Mouse (Mus musculus): ENCODE measurements around the gene Arhgef19.

Gene Arhgef19

DNA sequence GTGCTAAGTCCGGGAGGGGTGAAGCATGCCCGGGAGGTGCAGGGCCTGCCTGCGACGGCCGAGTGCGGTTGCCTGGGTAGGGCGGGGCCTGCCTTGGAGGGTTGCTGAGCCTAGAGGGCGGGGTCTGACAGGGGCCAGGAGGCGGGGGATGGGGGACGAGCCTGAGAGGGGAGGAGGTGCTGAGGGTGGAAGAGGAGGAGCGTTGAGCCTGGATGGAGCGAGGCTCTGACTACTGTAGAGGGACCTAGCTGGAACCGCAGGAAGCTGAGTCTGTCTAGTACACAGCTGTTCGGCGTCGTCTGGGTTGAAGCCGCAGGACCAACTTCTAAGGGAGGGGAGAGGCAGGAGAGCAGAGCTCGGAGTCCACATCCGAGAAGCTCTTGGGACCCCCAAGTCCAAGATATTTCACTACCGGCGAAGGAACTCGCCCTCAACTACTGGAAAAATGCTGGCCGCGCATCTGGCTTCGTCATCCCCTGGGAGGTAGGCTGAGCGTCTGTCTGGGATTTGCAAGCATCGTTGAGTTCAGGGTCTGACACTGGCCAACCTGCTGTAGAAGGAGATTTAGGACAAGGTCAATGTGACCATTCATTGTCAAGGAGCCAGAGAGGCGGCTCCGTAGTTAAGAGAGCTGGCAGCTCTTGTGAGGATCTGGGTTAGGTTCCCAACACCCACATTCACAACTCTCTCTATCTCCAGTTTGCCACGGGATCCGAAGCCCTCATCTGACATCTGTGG is at the start of gene Arhgef19:
Gene Arhgef19 (plus strand): TSS at position 112 of the 738 bp plus-strand sequence.
- DNase-seq = peak; percentile 39

DNA sequence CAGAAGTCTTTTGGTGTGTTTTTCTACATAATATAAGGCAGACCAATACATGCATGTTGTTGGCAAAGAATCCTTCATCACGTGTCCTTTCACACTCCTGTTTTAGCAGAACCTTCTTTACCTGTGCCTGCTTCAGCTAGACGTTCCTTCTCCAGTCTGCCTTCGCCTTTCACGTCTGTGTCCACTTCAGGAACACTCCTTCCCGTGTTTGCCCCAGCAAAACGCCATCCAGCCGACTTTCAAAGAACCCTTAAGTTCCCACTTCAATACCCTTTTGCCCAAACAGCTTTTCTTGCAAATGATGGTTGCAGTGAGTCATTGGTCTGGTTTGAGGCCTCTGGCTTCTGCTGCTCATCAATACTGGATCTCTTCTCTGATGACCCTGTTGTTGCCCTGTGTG is 48.0 kb upstream of the Arhgef19 start:
- no peak for DNase-seq

DNA sequence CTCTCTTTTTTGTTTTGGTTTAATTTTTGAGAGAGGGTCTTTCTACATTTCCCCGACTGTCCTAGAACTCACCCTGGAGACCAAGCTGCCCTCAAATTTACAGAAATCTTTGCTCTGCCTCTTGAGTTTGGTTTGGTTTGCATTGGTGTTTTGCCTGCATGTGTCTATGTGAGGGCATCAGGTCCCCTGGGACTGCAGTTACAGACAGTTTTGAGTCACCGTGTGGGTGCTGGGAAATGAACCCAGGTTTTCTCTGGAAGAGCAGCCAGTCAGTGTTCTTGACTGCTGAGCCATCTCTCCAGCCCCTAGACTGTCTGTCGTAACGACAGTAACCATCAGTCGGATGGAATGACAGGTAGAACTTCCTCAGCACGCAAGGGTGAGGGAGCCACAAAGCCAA is 44.7 kb upstream of the Arhgef19 start:
- DNase-seq = no peak

DNA sequence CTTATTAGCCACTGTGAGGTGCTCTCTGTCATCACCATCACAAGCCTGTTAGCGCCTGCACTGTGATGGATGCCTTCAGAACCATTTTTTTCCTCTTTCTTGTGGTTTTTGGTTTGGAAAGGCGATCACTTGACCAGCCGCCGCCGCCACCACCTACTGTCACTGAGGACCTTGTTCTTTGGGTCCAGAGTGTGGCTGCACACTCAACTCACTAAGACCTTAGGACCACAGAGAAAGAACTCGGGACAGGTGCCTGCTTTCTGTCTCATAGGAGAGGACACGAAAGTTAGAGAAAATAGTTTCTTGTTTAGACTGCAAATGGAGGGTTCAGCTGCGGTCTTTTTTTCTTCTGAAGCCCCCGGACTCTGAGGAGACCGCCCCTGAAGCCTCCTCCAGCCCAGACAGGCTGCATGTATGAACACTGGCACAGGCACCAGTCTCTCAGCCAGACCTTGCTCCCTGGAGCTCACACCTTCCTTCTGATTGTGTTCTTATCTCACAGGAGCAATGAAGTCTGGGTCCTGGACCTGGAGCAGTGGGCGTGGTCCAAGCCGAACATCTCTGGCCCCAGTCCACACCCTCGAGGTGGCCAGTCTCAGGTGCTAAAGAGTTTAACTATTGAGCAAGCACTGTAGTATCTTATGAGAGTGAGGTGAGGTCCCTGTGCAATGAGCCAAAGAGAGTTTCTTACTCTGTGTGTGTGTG is 42.2 kb upstream of the Arhgef19 start:
- DNase-seq = no peak

DNA sequence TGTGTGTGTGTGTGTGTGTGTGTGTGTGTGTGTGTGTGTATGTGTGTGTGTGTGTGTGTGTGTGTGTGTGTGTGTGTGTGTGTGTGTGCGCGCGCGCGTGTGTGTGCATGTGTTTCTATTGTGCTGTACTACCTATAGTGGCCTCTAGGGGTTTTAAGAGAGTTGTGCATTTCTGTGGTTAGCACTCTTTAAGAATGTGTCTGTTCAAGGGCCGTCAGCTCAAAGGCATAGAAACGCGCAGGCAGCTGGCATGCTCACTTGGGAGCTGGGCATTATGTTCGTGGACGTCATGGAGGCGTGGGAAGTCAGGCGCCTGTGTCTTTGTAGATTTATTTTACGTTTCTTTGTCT is 41.6 kb upstream of the Arhgef19 start:
- no peak for DNase-seq

DNA sequence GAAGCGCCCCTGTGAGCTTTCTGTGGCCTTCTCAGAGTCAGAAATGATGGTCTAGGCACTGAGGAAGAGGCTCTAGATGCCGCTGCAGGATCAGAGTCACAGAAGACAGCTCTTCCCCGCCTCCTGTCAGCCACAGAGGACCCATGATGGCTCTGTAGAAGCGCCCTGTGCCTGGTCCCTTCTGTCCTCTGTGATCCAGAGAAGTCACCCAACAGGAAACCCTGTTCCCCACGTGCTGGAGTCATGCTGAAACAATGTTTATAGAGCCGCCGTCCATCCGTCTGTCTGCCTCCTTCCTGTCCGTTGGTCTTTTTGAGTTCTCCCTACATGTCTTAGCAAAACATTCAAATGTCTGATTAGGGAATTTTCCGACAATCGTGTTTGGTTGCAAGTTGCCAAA is 38.4 kb upstream of the Arhgef19 start:
- no peak for DNase-seq

DNA sequence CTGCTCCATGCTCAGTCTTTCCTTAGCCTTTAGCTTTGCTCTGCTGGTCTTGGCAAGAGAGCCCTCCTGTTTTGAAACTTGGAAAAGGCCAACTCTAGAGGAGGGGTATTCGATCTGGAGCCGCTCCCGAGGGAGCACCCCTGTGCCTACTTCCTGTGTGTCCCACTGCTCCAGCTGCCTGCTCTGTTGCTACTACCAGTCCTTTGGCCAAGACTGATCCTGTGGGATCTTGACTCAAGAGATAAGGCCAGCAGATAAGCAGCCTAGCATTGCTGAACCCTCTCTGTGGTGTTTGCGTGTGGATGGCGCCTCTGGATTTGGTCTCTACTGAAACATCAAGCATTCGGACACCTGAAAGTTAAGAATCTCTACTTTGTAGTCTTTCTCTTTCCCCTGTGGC is 37.1 kb upstream of the Arhgef19 start:
- DNase-seq = no peak

DNA sequence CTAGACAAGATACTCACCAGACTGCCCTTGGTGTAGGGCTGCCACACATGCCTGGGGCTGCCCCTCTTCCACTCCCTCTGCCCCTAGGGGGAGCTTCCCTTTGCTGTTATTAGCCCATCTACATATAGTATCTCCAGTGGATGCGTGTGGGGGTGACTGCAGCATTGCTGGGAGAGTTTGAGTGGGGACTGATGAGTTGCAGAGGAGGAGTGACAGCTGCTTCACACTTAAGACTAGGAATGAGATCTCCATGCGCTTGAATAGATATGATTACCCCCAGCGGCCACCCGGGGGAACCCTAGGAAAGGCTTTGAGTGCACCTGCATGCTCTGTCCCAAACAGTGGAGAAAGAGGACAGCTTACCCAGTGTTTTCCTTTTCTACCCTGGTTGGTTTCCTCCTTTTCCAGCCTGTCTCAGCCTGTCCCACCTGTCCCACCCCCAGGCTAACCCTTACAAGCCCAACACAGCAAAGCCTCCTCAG is 34.7 kb upstream of the Arhgef19 start:
- DNase-seq = no peak

DNA sequence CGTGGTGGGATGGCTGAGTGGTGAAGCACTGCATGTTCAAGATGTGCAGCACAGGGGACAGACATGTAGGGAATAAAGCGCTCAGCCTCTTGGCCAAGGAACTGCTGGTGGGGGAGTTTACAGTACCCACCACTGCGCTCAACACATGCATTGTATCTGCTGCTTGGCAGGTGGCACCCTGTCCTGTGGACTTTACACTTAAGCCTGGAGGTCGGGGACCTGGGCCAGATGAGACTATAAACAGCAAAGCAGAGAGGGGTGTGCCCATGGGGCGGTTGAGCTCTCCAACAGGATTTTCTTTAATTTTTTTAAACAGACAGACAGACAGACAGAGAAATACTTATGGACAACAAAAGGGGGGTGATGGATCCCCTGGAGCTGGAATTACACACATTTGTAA is 32.2 kb upstream of the Arhgef19 start:
- DNase-seq = no peak

DNA sequence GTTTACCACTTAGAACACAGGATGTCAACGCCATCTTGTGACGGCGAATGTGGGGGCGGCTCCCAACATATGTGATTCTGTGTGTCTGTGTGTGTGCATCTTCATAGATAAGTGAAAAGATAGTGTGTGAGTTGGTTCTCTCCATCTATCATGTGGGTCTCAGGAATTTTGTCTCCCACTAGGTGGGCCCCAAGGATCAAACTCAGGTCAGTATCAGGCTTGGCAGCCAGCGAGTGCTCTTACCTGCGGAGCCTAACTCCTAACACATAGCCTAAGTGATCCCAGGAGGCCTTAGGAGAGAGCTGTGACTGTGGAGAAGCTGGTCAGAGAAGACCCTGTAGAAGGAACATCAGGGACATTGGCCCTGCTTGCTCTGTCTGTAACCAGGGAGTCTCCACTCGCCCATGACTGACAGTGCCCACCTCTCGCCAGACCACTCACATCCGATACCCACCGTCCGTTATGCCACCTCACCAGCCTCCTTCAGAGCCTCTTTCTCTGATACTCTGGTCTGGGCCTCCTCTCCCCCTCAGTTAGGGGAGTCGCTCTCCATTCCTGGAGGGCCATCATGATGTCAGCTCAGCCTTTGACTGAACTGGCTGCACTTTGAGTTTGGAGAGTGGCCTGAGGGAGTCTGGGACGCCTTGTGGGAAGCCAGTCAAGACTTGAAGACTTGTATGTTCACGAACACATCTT is 28.6 kb upstream of the Arhgef19 start:
- DNase-seq = no peak

DNA sequence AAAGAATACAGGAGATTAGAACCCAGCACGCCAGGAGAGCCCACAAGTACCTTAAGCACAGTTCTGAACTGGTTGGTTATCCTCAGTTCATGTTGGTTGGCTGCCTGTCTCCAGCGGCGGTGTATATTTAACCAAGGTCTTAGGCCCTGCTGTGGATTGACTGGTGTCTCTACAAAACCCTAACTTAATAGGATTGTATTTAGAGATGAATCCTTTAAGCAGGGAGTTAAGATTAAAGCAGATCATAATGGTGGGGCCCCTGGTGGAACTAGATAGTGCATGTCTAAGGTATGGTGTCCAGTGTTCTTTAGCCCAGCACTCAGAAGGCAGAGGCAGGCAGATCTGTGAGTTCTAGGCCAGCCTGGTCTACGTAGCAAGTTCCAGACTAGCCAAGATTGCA is 27.7 kb upstream of the Arhgef19 start:
- no peak for DNase-seq

DNA sequence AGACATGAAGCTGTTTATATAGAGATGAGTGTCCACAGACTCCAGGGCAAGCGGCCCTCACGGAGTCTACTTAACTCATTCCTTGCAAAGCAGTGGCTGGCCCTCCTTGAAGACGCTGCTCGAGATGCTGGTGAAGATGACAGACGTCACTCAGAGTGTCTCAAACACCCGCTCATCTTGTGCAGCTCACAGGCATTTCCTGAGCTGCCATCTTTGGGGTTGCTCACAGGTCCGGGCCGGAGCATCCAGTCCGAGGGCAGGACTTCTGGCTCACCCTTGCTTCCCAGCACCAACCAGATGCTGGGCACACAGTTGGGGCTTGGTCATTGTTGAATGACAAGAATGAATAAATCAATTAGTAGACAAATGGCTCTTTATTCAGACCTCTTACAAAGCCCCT is 26.4 kb upstream of the Arhgef19 start:
- DNase-seq = no peak

DNA sequence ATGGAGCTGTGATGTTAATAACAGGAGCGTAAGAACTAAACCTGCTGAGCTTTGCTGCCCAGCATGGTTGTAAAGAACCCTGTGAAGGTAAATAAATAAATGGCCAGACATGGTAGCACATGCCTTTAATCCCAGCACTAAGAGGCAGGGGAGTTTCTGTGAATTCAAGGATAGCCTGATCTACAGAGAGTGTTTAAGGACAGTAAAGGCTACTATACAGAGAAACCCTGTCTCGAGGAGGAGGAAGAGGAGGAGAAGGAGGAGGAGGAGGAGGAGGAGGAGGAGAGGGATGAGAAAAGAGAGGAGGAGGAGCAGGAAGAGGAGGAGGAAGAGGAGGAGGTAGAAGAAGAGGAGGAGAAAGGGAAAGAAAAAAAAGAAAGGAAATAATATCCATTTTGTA is 26.0 kb upstream of the Arhgef19 start:
- DNase-seq = no peak

DNA sequence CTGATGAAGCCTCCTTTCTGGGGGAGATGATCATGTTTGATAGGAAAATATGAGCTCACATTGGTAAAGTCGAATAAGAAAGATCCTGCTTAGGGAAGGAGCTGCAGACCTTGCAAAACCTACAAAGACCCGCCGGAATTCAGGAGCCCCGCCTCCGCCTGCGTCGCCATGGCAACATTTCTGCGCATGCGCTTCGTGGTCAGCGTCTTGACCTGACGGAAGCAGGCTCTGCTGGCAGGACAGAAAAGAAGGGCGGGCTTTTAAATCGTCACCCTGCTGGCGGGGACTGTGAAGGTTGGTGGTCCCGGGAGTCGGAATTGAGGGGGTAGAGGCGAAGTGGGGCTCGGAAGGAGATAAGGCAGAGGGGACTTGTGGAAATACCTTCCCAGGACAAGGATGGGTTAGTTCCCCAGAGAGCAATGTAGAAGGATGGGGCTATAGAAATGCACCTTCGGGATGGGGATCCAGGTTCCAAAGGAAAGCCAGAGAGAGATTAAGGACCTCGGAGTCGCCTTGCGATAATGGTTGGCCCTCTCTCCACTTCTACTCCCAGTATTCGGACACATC is 25.4 kb upstream of the Arhgef19 start, which contains the start of gene Rsg1:
Gene Rsg1 (plus strand): TSS at position 187 of the 567 bp plus-strand sequence.
- DNase-seq = peak; percentile 92

DNA sequence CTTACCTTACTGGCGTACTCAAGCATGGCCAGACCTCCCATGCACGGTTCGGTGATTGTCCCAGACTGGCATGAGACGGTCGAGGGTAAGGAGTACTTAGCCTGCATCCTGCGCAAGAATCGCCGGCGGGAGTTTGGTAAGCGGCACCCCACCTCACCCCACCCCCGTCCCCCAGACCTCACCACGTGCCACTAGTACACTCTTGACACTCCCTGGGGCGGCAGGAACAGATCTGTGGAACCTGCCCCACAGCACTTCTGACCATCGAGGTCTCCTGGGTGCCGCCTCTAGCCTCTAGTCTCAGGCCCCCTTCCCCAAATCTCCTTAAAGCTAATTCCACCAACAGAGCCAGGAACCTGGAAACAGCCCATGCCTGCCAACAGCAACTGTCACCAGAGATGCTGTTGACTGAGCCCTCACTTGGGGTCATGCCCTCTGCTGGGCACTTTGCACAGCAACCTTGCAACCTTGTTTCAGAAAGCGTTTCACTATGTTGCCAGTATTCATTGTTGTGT is 24.9 kb upstream of the Arhgef19 start:
- peak; percentile 44 for DNase-seq

DNA sequence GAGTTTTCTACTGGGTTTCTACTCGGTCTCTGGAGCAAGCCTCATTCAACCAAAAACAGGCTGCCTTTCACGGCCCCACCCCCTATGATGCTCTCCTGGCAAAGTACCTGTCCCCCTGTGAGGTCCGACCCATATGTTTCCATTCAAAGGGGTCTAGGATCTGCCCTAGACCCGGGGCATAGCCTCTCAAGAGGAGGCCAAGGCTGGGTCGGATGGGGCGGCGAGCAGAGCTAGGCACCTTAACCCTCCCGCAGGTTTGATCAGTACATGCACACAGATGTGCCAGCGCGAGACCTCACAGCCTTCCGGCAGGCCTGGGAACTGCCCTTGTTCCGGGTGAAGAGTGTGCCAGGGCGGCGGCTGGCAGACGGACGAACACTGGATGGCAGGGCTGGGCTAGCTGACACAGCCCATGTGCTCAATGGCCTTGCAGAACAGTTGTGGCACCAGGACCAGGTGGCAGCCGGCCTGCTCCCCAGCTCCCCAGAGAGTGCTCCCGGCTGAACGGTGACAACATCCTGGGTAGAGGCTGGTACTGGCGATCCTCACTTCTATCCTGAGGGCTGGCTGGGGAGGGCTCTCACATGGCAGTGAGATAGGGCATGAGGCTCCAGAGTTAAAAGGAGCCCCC is 19.6 kb upstream of the Arhgef19 start:
- DNase-seq = no peak

DNA sequence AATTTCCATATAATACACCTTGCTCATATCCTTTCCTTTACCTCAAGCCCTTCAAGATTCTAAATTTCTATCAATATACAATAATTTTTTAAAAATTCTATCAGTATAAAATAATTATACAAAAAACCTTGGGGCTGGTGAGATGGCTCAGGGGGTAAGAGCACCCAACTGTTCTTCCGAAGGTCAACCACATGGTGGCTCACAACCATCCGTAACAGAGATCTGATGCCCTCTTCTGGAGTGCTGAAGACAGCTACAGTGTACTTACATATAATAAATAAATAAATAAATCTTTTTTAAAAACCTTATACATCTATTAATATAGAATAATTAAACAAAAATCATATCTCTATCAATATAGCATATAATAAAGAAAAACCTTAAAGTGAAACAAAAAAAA is 17.5 kb upstream of the Arhgef19 start:
- no peak for DNase-seq

DNA sequence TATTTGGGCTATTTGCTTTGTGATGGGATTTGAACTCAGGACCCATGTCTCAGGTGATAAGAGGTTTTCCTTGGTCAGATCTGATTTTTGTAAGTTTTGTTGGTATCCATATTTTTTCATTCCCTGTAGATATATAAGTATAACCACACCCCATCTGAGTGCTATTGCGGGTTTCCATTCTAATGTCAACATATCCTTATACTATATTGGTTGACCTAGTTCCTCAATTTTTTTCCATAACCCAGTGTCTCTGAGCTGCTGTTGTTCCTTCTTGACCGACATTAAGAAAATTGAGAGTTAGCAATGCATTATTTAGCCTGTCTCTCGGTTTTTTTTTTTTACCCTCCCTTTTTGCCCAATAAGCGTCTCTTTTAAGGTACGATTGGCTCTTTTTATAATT is 16.5 kb upstream of the Arhgef19 start:
- no peak for DNase-seq

DNA sequence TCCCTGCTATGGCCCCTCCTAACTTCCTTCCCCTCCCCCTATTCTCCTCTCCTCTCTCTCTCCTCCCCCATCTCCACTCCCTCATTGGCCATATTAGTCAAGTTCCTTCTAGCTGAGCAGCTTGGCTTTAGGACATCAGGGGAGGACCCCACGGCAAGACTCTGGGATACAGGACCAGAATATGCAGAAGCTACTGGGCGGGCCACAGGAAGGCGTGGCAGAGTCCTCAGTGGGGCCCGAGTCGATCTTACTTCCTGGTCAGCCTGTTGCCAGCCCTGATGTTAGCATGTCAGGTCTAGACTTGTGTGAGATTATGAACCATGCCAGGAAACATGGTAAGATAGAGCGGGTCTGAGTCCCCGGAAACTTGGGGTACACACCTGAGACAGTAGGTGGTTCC is 10.6 kb upstream of the Arhgef19 start:
- no peak for DNase-seq

DNA sequence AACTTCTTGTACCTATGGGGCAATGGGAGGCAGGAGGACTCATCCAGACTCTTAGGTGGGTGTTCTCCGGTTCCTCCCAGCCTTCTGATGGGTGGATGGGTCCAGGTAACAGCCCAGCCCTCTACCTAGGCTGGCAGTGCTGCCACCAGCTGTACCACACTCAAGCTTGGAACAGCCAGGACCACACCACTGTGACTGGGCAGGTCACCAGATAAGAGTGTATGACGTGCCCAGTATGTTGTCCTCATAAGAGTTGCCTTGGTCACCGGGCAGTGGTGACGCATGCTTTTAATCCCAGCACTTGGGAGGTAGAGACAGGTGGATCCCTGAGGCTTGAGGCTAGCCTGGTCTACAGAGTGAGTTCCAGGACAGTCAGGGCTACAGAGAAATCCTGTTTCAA is 6.1 kb upstream of the Arhgef19 start:
- DNase-seq = no peak

DNA sequence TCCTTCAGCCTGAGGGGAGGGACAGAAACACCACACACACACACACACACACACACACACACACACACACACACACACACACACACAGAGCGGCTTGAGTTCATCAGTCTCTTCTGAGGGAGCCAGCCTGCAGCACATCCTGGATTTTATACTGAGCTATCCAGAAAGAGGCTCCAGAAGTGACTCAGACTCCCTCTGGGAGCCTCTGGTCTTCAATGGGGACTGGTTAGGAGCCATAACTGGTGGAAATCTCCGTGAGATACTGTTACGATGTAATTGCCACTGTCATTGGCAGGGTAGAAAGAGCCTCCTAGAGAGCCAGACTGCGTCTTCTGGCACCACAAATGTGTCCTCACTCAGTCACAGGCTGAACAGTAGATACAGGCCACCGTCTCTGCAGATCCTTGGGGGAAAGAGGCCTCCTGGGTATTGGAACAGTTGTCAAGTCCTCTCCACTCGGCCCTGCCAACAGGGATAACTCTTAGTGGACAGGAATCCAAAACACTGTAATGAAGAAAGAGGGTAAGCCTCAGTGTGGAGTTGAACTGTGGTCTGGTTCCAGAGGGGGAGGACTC is 3.7 kb upstream of the Arhgef19 start:
- no peak for DNase-seq

DNA sequence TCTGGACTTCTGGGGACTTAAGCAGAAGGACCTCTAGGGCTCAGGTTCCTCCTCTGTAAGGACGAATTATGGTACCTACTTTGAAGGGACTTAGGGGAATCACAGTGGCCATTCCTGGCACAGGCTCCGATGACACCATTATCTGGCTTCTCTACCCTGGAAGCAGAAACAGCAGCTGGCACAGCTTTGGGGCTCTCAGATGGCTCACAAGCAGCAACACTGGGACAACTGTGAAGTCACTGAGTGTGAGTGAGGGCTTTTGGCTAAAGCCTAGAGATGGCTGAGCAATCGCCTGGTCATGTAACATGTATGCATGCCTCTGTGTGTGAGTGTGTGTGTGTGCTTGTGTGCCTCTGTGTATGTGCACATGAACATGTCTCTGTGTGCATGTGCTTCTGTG is 2.4 kb upstream of the Arhgef19 start:
- DNase-seq = no peak

Measured in cerebellum, adult 11-12 months (tissue).